Mouse (Mus musculus): ENCODE data around the gene Dcaf8.
A peak's percentile ranks its signal among the peaks of the same experiment; 100 is the strongest.

Dcaf8 gene

DNA sequence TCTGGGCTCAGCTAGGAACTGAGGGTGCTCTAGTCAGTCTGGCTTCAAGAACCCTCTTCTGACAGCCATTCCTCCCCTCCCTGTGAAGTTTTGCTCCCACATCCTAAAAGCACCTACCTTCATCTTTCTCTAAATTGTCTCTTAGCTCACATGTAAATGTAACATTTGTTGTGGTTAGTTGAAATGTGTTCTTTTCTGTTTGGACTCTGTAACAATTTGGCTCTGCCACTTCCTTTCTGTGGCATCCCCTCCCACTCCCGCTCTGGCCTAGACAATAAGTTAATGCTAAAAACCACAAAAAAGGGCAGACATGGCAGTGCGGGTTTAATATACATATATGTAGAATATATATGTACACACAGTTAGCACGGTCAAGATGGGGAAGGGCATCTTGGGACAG is 49.3 kb downstream of the Dcaf8 start:
- no peak for DNase-seq

DNA sequence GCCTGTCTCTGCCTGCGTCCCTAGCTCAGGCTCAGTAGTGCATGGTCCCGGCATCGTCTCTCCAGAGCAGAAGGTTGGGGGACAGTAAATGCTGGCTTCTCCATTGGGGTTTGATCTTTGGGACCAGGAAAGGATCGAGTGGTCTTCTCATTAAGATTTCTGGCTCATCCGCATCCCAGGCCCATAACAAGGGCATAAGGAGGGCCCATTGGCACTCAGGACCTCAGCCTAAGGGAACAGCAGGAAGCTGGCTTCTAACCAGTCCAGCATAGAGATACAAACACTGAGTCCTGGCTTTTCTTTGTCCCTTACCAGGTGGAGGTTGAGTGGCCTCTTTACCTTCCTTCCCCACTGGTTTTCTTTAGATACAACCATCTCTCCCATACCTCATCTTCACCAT is 50.0 kb downstream of the Dcaf8 start:
- no peak for DNase-seq

DNA sequence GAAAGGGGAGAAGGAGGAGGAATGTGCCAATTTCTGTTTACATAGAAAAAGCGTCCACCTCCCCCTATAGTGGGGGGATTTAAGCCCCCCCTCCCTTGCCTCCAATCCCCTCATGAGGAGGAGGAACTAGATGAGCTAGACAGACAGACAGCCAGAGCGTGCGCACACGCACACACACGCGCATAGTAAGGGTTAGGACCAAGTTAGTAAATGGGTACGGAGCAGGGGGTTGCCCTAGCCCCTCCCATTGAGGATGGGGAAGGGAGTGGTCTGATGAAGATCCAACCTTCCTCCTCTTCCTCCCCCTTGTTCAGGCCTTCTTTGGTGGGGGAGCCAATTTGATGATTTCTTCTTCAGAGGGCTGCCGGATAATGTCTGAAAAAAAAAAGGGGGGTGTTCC is 50.4 kb downstream of the Dcaf8 start:
- no peak for DNase-seq

DNA sequence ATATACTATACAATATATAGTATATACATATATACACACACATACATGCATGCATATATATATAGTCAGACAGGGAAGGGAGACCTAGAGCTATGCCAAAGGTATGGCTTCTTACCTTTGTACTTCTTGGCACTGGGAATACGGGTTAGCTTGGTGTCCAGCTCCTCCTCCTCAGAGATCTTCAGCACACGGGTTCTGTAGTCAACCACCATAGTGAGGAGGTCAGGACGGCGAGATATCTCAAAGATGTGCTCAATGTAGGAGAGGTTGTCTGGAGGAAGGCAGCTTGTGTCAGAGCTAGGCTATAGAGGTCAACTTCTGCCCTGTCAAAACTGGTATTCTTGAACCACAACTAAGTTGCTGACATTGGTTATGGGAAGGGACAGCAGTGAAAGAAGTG is 51.1 kb downstream of the Dcaf8 start:
- no peak for DNase-seq

DNA sequence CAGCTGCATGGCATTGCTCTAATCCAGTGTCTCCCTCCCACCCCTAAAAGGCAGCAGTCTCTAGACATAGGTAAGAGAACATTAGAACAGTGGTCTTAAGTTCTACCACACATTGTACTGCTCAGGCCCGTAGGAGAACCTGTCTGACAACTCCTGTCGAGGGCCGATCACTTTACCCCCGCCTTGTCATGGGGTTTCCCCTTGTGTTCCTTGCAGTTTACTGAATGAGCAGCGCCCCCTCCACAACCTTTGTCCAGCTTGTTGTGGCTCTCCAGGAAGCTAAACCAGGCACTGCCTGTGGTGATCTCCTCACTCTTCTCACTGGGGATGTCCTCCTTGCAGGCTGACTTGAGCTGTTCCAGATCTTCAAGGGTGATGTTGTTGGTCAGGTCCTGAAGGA is 52.3 kb downstream of the Dcaf8 start:
- DNase-seq, result no peak

DNA sequence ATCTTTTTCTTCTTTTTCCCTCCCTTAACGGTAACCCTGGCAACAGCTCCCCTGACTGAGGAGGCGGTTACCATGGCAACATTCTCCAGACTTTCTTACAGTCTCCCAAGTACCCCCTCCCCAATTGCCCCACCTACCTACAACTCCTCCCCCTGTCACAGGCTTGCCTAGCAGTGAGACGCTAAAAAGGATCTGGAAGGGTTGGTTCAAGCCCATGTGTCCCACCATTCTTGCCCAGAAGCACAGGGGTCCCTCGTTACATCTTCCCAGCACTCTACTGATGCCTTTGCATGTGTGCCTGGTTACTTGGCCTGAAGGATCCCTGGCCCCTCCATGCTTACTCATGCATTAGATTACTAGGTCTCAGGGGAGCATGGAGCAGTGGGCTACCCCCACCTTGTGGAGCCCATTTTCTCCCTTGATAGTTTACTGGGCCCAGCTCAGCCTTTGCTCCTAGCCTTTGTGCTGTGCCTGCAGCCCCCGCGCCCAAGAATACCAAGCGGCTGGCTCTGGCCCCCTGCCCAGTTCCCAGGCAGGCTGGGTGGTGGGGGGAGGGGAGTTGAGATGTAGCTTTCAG is 53.1 kb downstream of the Dcaf8 start:
- DNase-seq, result no peak

DNA sequence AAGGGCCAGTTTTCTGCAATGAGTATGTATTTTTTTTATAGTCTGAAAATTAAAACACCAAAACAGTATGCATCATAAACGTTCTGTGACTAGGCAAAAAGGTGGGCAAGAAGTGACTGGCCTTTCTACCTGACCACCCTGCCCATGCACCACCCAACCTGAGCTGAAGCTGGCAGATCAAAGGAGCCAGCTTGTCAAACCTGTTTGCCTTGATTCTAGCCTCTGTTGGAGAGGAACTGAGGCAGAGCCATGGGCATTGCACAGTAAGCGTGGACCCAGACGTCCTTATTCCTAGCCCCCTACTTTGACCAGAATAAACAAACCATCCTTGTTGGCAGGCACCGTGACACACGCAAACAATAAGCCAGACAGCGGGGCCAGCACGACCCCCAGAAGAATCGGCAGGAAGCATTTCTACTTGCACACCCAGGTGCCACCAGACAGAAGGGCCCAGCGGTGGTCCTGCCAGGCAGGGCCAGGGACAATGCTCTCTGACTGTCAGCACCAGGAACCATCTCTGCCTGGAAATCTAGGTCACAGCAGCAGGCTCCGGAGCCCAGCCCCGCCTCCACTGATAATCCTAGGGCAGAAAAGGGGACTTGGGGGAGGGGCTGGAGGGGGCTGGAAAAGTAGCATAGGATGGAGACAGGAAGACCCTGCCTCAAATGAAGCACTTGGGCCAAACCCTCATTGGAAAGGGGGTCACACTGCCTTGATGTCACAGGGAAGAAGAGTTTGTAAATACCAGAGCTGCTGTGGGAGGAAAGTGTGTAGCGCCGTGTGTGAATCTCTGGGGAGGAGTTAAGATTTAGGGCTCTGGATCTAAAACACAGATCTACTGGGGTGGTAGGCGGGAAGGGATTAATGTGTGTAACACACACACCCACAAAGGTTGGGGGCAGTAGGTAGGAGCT is 54.3 kb downstream of the Dcaf8 start:
- no peak for DNase-seq

DNA sequence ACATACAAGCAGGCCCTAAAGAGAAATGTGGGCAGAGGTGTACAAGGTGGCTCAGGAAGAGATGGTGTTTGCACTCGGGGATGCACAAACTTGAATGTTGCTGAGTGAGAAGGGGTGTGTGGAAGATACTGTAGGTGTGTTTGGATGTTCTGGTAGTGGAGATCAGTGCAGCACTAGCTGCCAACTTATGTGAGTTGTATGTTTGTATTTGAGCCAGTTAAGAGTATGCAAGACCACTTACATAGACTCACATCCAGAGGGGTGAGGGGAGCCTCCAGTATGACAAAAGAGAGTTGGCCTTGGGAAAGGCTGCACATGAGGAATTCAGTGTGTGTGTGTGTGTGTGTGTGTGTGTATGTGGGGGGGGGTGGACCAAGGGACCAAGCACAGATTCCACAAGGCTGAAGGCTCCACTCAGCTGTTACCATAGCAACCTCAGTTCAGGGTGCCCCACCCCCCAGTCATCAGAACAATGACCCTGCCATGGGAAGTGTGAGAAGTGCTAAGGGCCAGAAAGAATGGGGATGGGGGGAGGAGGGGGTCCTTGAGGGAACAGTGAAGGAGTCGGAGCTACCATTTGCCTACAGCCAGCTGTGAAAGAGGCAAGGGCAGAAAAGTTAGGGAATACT is 55.1 kb downstream of the Dcaf8 start:
- no peak for DNase-seq

DNA sequence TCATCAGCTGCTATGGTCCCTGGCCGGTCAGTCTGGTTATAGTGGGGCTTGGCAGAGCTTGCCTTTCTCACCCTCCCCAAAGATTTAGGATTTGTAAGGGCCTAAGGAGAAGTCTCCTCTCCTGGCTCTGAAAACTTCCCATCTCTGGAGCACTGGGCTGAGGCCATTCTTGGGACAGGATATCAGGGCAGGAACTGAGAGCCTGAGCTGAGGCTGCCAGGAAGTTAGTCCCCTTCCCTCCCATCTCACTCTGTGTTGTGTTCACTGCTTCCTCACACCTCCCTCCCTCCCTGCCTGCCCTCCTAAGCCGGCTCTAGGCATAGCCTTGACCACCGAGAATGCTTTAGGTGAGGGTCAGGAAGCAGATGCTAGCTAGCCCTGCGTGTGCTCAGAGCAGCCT is 55.7 kb downstream of the Dcaf8 start:
- DNase-seq, result no peak

DNA sequence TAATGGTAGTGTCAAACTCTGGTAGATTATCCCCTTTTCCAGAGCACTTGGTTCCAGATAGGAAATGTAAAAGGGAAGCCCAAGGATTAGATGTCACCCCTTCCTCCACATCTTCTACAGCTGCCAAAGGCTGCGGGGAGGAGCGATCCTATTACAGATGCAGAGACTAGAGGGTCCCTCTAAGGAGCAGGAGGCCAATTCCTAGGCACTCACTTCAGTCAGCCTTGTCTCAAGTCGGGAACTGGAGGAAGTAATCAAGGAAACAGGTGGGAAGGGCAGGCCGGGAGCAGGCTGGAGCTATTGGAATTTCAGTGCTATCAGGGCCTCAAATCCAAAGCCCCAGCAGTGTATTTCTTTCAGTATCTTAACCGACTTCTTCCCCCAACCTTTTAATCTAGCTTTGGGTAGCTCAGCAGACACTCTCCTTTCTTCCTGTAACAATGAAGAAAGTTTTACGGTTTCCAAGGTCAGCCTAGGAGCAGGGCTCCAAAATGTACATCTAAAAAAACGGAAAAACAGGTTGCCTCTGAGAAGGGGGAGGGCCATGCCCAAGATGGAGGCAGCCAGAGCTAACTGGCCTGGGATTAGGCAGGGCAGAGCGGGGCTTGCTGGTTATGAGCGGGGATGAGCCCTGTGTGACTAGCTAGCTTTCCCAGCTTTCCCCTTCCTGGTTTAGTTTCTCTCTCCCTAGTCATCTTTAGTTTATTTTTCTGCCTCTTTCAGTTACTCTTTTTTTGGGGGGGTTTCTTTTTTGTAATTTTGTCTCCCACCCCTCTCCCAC is 56.3 kb downstream of the Dcaf8 start:
- DNase-seq, result no peak

DNA sequence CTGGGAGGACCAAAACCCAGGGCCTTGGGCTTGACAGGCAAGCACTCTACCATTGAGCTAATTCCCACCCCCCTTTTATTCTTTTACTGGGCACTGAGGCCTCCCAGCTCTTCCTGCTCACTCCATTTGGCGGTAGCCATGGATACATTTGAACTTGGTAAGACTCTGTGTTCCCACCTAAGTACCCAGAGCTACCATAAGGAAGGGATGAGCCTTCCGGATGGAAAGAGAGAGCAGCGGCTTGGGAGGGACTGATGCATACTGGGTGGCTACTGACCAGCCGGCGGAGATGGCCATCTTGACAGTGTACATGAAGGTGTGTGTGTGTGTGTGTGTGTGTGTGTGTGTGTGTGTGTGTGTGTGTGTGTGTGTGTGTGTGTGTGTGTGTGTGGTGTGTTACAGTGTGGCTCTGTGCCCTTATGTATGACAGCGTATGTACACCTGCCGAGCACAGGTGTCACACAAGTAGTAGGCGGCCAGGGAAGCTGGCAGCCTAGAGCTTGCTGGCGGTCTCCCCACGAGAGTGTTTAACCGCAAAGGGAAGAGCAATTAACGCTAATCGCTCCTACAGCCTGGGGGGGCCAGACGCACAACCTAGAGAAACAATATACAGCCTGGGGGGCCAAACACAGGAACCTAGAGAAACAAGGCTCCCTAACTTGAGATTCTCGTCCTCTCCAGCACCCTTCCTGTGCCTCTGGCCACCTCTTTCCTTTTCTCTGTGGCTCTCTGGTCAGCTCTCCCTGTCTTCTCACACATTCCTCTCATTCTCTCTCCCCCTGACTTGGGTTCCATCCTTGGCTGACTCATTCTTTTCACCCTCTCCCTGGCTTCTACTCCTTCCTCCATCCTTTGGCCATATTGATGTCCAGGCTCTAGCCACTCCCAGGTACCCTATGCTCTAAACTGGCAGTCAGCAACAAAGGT is 57.2 kb downstream of the Dcaf8 start:
- no peak for DNase-seq

DNA sequence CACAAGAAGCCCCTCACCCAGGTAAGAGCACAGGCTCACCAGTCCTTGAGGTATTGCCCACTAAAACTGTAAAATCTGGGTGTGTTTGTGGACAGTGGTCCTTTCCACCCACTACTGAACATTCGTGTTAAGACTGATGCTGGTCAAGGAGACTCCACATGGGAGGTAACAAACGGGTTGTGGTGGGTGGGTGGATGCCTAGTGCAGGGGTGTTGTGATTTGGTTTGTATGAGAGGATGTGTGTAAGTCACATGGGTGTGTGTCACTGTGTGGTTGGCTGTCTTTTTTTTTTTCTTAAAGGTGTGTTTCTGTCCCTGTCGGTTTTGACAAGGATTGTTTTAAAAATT is 57.8 kb downstream of the Dcaf8 start:
- no peak for DNase-seq

DNA sequence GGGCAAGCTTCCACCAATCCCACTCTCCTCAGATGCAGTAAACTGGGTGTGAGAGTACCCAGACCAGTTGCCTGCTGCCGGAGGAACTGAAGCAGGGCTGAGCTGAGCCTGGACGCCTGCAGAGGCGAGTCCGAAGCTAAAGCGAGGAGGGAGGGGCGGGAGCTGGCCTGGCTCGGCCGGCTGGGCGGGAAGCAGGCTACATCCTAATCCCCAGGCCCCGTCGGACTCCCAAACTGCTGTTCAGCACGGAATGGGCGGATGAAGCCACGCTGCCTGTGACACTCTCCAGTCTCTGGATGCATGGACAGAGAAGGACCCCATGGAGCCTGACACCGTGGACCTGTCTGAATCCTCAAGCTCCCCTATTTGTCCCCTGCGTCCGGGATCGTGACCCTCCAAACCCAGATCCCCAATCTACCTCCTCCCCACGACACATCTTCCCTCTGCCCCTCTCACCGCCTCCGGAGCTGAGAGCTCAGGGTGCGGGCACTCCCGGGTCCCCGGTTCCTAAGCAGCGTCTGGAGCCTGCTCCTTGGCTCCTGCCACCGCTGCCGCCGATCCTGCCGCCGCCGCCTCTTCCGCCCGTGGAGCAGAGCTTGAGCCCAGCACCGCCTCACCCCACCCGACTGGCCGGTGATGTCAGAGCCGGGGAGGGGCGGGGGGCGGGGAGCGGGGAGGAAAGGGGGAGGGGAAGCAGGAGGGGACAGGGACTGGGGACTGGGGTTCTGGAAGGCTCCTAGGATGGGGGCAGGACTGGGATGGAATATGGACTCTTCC is 58.4 kb downstream of the Dcaf8 start, which contains the start of gene Pea15a:
Gene Pea15a, minus strand, starts transcription at position 664 of the 777 bp plus-strand sequence.
- DNase-seq, result peak; percentile 57 to 59

DNA sequence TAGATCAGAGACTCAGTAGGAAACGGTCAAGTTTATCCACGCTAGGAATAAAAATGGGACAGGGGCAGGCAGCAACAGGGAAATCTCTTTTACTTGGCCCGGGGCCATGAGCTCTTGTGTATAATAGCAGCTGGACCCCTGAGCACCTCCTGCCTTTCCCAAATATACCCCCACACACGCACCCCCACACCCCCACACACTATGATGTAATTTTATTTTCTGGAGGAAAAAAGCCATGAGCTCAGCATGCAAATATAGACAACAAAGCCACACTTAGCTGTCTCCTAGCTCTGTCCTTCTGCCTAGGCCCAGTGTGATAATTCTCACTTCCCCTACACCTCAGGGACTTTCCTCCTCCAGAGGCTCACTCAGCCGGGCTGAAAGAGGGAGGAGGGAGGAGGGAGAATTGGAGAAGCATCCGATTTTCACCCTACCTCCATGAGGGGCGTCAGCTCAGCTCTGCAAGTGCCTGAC is 59.3 kb downstream of the Dcaf8 start:
- DNase-seq, result no peak

DNA sequence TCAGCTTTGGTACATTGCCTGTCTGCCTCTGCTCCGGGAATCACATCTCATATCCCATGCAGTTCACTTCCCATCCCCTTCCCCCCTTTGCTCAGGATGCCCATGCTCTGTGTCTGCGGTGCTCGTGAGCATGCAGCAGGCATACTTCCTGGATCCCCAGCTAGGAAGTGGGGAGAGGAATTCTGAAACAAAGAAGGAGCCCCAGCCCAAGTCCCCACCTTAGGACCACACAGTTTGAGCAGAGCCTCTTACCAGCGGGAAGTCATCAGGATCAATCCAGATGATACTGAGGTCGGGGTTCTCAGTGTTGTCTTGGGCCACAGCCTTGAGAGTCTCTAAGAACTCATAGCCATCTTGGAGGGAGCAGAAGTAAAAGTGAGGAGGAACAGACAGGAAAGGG is 64.9 kb downstream of the Dcaf8 start:
- no peak for DNase-seq

DNA sequence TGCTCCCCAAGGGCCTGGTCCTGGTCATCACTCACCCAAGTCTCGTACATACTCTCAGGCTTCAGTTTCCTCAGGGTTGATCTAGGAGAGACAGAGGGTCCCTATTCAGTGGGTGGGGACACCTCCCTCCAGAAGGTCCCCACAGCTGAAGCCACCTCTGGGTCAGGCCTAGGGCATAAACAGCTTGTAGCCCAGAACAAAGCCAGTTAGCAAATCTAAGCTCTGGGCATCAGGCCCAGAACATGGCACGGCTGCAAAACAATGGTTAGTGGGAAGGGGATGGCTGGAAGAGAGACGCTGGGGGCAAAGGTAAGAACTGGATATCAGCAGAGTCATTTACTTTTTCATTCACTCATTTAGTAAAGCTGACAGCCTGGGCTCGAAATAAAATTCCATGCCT is 65.9 kb downstream of the Dcaf8 start:
- no peak for DNase-seq

DNA sequence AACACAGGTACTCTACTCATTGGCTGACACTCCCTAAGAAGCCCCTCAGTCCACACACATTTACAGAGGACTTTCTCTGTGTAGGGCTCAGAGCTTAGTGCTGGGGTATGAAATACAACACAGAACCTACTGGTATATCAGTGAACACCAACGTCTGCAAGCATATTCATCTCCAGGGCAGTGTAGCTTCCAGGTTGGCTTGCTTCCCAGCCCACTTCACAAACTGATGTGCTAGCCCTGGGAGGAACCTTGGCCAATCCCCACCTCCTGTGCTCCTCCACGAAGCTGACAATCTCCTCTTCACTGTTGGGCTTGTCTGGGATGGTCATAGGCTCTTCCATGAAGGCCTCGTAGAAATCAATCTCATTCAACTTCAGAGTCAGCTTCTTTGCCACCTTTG is 66.9 kb downstream of the Dcaf8 start:
- no peak for DNase-seq

DNA sequence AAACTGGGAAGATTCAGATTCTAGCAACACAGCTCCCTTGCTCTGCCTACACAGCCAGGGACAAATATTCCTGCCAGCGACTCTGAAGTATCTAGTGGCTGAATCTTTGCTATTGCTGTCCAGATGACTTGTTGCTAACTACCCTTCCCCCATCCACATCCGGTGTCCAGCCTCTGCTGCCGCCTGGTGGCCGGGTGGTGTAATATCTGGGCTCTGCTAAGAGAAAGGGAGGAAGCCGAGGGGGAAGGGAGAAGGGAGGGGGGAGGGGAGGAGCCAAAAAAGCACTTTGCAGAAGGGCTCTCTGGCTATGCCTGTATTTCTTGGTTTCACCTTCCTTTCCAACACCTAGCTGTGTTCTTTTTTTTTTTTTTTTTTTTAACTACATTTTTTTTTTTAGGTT is 69.3 kb downstream of the Dcaf8 start:
- DNase-seq, result peak; percentile 83 to 87

DNA sequence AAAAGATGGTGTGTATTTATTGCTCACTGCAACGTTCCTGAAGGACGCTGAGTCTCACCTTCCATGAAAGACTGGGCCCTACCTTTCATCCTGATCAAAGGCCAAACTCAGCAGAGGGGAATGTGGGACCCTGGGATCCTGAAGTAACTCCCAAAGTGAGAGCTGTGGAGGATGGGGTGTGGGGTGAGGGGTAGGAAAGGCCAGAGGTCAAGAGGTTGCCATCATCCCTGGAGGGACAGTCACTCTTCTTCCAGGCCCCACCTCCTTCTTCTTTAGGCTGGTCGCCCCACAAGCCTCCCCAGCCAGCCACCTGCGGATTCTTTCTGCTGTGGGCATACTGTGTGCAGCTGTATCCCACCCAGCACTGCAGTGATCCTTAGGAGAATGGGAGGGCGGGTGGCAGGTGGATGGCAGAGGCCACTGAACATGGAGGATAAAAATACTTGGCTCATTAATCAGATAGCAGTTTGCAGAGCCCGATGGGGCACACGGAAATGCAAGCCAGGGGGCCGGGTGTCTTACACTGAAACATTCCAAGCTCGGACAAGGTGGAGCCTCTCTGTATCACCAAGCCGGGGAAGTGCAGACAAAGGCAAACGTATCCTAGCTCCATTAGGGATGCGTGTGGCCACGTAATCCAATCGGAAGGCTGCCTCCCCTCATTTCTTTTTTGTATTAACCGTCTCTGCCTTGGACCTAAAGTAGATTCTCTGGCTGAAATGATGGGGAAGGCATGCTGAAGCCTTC is 70.5 kb downstream of the Dcaf8 start:
- DNase-seq, result no peak

All from thymus, adult 18-20 months (tissue).